Mouse (Mus musculus) CH12.LX (cell line): ENCODE results near the gene Mllt3. TPM values are rescaled to one million over a fixed set of nuclear protein-coding genes. Genes with fewer than 3 reads are reported as not detected.

Experiments
- DNase-seq: peaks from one replicate; pipeline ENCODE4 v3.0.0-alpha.2; 2013; ENCODE audit errors: extremely low read depth
- H3K27ac ChIP-seq: 2 replicates; pipeline ENCODE4 v1.5.1; 2012; ENCODE audit warnings: low read depth, mild to moderate bottlenecking, control low read depth, moderate library complexity; ENCODE audit not compliant: insufficient read depth
- H3K27me3 ChIP-seq: replicated peaks from 2 replicates; pipeline ENCODE3; 2012; ENCODE audit warnings: inconsistent platforms
- H3K36me3 ChIP-seq, 2 experiments: replicated peaks in 1 of 2; 2 replicates each; pipeline versions ENCODE3 to v1.6.1; 2012; ENCODE audit warnings: inconsistent platforms in 1 of 2, low read length in 1 of 2, mild to moderate bottlenecking in 1 of 2, mixed read lengths in 1 of 2, moderate library complexity in 1 of 2; ENCODE audit not compliant: control insufficient read depth in 1 of 2, insufficient read depth in 1 of 2
- H3K4me1 ChIP-seq, 2 experiments: 2 replicates each; pipeline ENCODE4 v1.6.1; 2012; ENCODE audit warnings: inconsistent platforms in 1 of 2, moderate library complexity in 1 of 2; ENCODE audit not compliant: insufficient read depth in 2 of 2, control insufficient read depth in 1 of 2
- H3K4me2 ChIP-seq: 2 replicates; pipeline ENCODE4 v1.6.1; 2012; ENCODE audit warnings: low read depth, mild to moderate bottlenecking, control low read depth; ENCODE audit not compliant: poor library complexity, insufficient read depth, severe bottlenecking
- H3K4me3 ChIP-seq, 3 experiments: fragments of 150-350 bp in 1 of 3; sonication (generic) in 1 of 3; replicated peaks in 1 of 3; 2 replicates each; pipeline versions ENCODE3 to v1.5.1; 2011 to 2012; ENCODE audit warnings: low read depth in 2 of 3, low read length in 2 of 3, mild to moderate bottlenecking in 2 of 3, moderate library complexity in 2 of 3, control low read depth in 1 of 3, improper control_type of control experiment in 1 of 3, inconsistent platforms in 1 of 3, mixed read lengths in 1 of 3; ENCODE audit not compliant: poor library complexity in 1 of 3
- H3K79me2 ChIP-seq: replicated peaks from 2 replicates; pipeline ENCODE4 v1.6.1; 2012; ENCODE audit warnings: mild to moderate bottlenecking, moderate library complexity; ENCODE audit not compliant: control insufficient read depth, poor library complexity, insufficient read depth, severe bottlenecking; ENCODE audit errors: extremely low read depth
- H3K9ac ChIP-seq: 2 replicates; pipeline ENCODE4 v1.6.1; 2012; ENCODE audit warnings: low read depth, mild to moderate bottlenecking, control low read depth, moderate library complexity; ENCODE audit not compliant: insufficient read depth
- H3K9me3 ChIP-seq: replicated peaks from 2 replicates; pipeline ENCODE3; 2012; ENCODE audit warnings: low read length, inconsistent platforms, mixed read lengths
- CTCF ChIP-seq, 2 experiments: IDR thresholded peaks in 1 of 2; conservative IDR thresholded peaks in 1 of 2; 2 replicates each; pipeline ENCODE4 v1.5.1; 2011 to 2012; ENCODE audit warnings: low read depth in 2 of 2, low read length in 2 of 2, improper control_type of control experiment in 1 of 2, inconsistent platforms in 1 of 2, mild to moderate bottlenecking in 1 of 2, moderate library complexity in 1 of 2
- ELF1 ChIP-seq: IDR thresholded peaks from 2 replicates; pipeline ENCODE4 v1.6.1; 2014; ENCODE audit warnings: low read depth, mild to moderate bottlenecking, inconsistent platforms, low read length, improper control_type of control experiment
- JUN ChIP-seq: IDR thresholded peaks from 2 replicates; pipeline ENCODE4 v1.6.1; 2011; ENCODE audit warnings: low read depth, mild to moderate bottlenecking, low read length, improper control_type of control experiment, moderate library complexity; ENCODE audit not compliant: insufficient read depth
- JUND ChIP-seq: conservative IDR thresholded peaks from 2 replicates; pipeline ENCODE4 v1.6.1; 2011; ENCODE audit warnings: low read depth, low read length, improper control_type of control experiment
- KAT2A ChIP-seq: IDR thresholded peaks from 2 replicates; pipeline ENCODE4 v1.6.1; 2012; ENCODE audit warnings: low read length, improper control_type of control experiment, inconsistent platforms; ENCODE audit not compliant: insufficient replicate concordance
- MAFK ChIP-seq: IDR thresholded peaks from 2 replicates; pipeline ENCODE4 v1.6.1; 2011; ENCODE audit warnings: low read length, improper control_type of control experiment; ENCODE audit not compliant: insufficient replicate concordance
- MEF2A ChIP-seq: IDR thresholded peaks from 2 replicates; pipeline ENCODE4 v1.6.1; 2014; ENCODE audit warnings: low read depth, mild to moderate bottlenecking, inconsistent platforms, low read length, improper control_type of control experiment, borderline replicate concordance
- MXI1 ChIP-seq: IDR thresholded peaks from 2 replicates; pipeline ENCODE4 v1.6.1; 2011; ENCODE audit warnings: mild to moderate bottlenecking, low read depth, low read length, improper control_type of control experiment
- MYC ChIP-seq: IDR thresholded peaks from 2 replicates; pipeline ENCODE4 v1.6.1; 2011; ENCODE audit warnings: low read depth, mild to moderate bottlenecking, improper control_type of control experiment, low read length
- PAX5 ChIP-seq: IDR thresholded peaks from 2 replicates; pipeline ENCODE4 v1.6.1; 2012; ENCODE audit warnings: low read length, inconsistent platforms, mixed read lengths
- POLR2A ChIP-seq: IDR thresholded peaks from 2 replicates; pipeline ENCODE4 v1.6.1; 2011; ENCODE audit warnings: low read depth, mild to moderate bottlenecking, improper control_type of control experiment, low read length
- SIN3A ChIP-seq: IDR thresholded peaks from 2 replicates; pipeline ENCODE4 v1.6.1; 2012; ENCODE audit warnings: low read length, improper control_type of control experiment, inconsistent platforms
- SMC3 ChIP-seq: IDR thresholded peaks from 2 replicates; pipeline ENCODE4 v1.6.1; 2011; ENCODE audit warnings: low read depth, low read length, improper control_type of control experiment
- UBTF ChIP-seq: IDR thresholded peaks from 2 replicates; pipeline ENCODE4 v1.6.1; 2012; ENCODE audit warnings: low read depth, mild to moderate bottlenecking, inconsistent platforms, low read length, improper control_type of control experiment, moderate library complexity
- USF1 ChIP-seq: IDR thresholded peaks from 2 replicates; pipeline ENCODE4 v1.6.1; 2014; ENCODE audit warnings: low read depth, mild to moderate bottlenecking, inconsistent platforms, low read length, improper control_type of control experiment
- USF2 ChIP-seq: conservative IDR thresholded peaks from 2 replicates; pipeline ENCODE4 v1.6.1; 2011; ENCODE audit warnings: low read depth, low read length, improper control_type of control experiment
- ZC3H11A ChIP-seq: IDR thresholded peaks from 2 replicates; pipeline ENCODE4 v1.6.1; 2012; ENCODE audit warnings: low read depth, mild to moderate bottlenecking, inconsistent platforms, low read length, improper control_type of control experiment
- ZKSCAN1 ChIP-seq: IDR thresholded peaks from 2 replicates; pipeline ENCODE4 v1.6.1; 2012; ENCODE audit warnings: low read depth, inconsistent platforms, low read length, improper control_type of control experiment, borderline replicate concordance
- ZMIZ1 ChIP-seq: IDR thresholded peaks from 2 replicates; pipeline ENCODE4 v1.6.1; 2012; ENCODE audit warnings: low read depth, mild to moderate bottlenecking, inconsistent platforms, low read length, improper control_type of control experiment
- dilution Hi-C: fragments of 300-500 bp; cut with MboI; formaldehyde crosslinking; loops from 2 replicates; pipeline ENCODE4 v1.14.3; 2020; ENCODE audit warnings: low sequenced_read_pairs; ENCODE audit not compliant: extremely low pct_unique_long_range_greater_than_20kb, extremely low pct_ligation_motif_present
- in situ Hi-C: fragments of 300-500 bp; cut with MboI; formaldehyde crosslinking; loops from 3 replicates; pipeline ENCODE4 v1.14.3; 2019; ENCODE audit warnings: low sequenced_read_pairs, low pct_ligation_motif_present, low pct_unique_long_range_greater_than_20kb, mixed read lengths
- polyA plus RNA-seq: library from polyadenylated mRNA; unstranded; fragments of >175 nt; gene quantifications from 2 replicates; pipeline ENCODE4 v1.2.1, GENCODE M21; 2012; ENCODE audit warnings: low read depth; ENCODE audit not compliant: insufficient read length
- total RNA-seq, 2 experiments: library from RNA; depleted of rRNA; stranded (reverse); fragments of 300-350 nt in 1 of 2; fragments of >200 nt in 1 of 2; gene quantifications; 2 replicates each; pipeline ENCODE4 v1.2.3; 2012 to 2014

The Mllt3 gene
- total and polyA plus RNA-seq, 3 experiments, result 8.3 to 20.9 (median 10.1) TPM

DNA sequence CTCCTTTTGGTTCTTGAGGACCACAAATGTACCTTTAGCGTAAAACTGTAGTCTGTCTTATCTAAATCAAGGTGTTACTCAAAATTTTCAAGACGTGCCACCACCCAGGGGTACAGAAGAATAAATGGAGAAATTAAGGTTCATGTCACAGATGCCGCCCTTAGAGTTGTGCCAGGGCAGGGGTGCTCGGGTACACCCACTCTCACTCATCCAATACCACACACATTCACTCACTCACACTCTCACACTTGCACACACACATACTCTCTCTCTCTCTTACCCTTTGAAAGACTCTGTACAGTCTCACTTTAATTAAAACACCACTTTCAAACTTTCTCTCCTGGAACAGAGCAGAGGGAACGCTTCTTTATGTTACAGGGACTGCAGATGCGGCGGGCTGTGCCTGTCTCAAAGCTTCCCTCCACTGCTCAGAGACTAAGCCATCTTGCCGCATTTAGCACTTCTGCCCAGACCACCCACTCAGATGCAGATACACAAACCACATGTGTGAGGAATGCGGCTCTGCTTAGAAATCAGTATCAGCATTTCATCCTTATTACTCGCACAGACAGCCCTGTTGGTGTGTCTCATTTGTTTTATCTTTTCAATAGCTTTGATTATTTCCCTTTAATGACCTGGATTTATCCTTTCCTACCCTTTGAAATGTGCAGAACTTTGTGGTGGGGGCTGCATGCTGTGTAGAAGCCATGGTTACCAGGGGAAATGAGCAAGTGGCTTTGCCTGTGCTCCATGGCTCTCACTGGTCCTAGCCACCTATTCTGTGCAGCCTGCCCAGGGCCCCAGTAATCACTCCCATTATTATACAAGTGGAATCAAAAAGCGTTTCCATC lies 265.2 kb downstream of the Mllt3 start:
- dilution Hi-C loops, result no loop called here
- TF ChIP-seq MYC, result no peak
- TF ChIP-seq SIN3A, result no peak
- no peak for TF ChIP-seq JUND
- TF ChIP-seq POLR2A, result no peak
- no peak for TF ChIP-seq ELF1
- no peak for TF ChIP-seq PAX5
- TF ChIP-seq ZMIZ1, result no peak
- no peak for TF ChIP-seq KAT2A
- TF ChIP-seq SMC3, result no peak
- H3K9me3 ChIP-seq, result no peaks in the 10 kb centered on the region
- H3K9ac ChIP-seq, result no peak overlapping the region
- H3K27me3 ChIP-seq, result no peaks in the 10 kb centered on the region
- H3K36me3 ChIP-seq, result no peaks in the 10 kb centered on the region
- DNase-seq, result no peak
- in situ Hi-C loops, result no loop called here
- no peak overlapping the region for H3K27ac ChIP-seq
- H3K4me3 ChIP-seq, result no peak overlapping the region
- H3K4me1 ChIP-seq, result no peaks in the 10 kb centered on the region
- no peak overlapping the region for H3K4me2 ChIP-seq
- H3K79me2 ChIP-seq, result no peaks in the 10 kb centered on the region

DNA sequence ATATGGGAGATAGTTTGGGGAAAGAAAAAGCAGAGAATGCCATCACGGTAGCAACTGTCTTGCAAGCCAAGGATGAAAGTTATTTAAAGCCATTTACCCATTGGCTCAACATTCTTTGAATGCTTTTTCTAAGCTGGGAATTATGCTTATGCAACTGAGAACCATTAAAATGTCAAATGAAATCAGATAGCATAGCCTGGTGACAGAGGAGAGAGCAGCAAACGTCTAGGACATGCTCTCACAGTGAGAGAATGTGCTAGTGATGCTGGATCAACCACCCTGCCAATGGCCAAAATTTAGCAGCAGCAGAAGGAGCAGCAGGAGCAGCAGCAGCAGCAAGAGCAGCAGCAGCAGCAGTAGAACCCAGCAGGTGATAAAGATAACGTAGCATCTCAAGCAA lies 267.4 kb downstream of the Mllt3 start:
- Histone ChIP-seq H3K9ac (no peak overlapping the region), H3K27ac (no peak overlapping the region), H3K9me3 (no peaks in the 10 kb centered on the region)
- DNase-seq, result no peak
- TF ChIP-seq ZKSCAN1 (no peak), USF2 (no peak), UBTF (no peak), MEF2A (no peak), PAX5 (no peak), MAFK (no peak), POLR2A (no peak), CTCF (conservative IDR thresholded peaks at IDR 0.05 in 1 of 2, IDR thresholded peaks at IDR 0.05 in 1 of 2; ENCODE audit: low read depth in 2 of 2, low read length in 2 of 2) (no peak), JUN (no peak), MXI1 (no peak), SMC3 (no peak), KAT2A (no peak), USF1 (no peak), JUND (no peak), ZC3H11A (no peak)
- TF ChIP-seq, all 38 proteins: peak for 0
- dilution Hi-C loops (no loop called here), in situ Hi-C loops (no loop called here)
- Histone ChIP-seq H3K4me2 (no peak overlapping the region), H3K4me1 (no peaks in the 10 kb centered on the region), H3K27me3 (no peaks in the 10 kb centered on the region), H3K79me2 (no peaks in the 10 kb centered on the region), H3K4me3 (no peak overlapping the region), H3K36me3 (no peaks in the 10 kb centered on the region)
